Mouse (Mus musculus): ENCODE results near the gene Fxyd1. TPM values are rescaled to one million over a fixed set of nuclear protein-coding genes. Genes with fewer than 3 reads are reported as not detected.
A peak's percentile ranks its signal among the peaks of the same experiment; 100 is the strongest.

Fxyd1 gene
- polyA plus RNA-seq, 1 experiment from 2014 or later, result 2.5 TPM

- Histone ChIP-seq H3K4me3 (peak within 1 kb of the TSS; percentile 39), H3K27me3 (ENCODE audit: poor library complexity, severe bottlenecking) (peaks cover 58% of the 10 kb centered on the region), H3K36me3 (replicated peaks) (no peaks in the 10 kb centered on the region), H3K27ac (peak within 1 kb of the TSS; percentile 30; the same call in 1 of the 2 replicates), H3K9me3 (no peaks in the 10 kb centered on the region), H3K4me1 (peaks cover 13% of the 10 kb centered on the region)
- 34% methylated on average over 10 of the region's 10 CpGs for WGBS
- DNase-seq (ENCODE audit: extremely low spot score, low spot score), result no peak
These were observed 14.5 kb downstream of the Fxyd1 start, which contains the start of gene Fxyd5 for GRCm38 (mm10) chr7:31042431-31042910. TSS of gene Fxyd5 (minus strand) at chr7:31042481.

GRCm38 (mm10) chr7:31041662-31042315 lies 15.2 kb downstream of the Fxyd1 start:
- WGBS, result 3% methylated on average over 28 of the region's 28 CpGs
- Histone ChIP-seq H3K4me3 (peak overlapping the region; percentile 39), H3K4me1 (peaks cover 13% of the 10 kb centered on the region), H3K9me3 (no peaks in the 10 kb centered on the region), H3K27me3 (ENCODE audit: poor library complexity, severe bottlenecking) (peaks cover 55% of the 10 kb centered on the region), H3K27ac (peak overlapping the region; percentile 30; the same call in 1 of the 2 replicates), H3K36me3 (replicated peaks) (no peaks in the 10 kb centered on the region)
- no peak for DNase-seq (ENCODE audit: extremely low spot score, low spot score)

DNA sequence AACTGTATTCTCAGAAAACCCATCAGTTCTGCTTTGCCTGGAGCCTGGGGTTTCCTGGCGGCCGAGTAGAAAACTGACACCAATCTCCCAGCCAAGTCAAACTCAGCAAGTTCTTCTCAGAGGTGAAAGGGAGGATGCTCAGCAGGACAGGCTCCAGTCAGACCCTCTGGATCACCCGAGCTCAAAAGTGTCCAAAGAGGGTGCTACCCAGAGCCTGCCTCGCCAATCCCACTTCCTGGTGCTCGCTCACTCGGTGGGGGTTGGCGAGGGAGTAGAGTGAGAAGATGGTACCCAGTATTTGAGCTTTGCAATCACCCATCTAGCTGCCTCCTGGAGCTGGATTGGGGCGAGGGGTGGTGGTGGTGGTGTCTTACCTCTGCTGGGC lies 16.0 kb downstream of the Fxyd1 start:
- H3K27me3 ChIP-seq (ENCODE audit: poor library complexity, severe bottlenecking), result peaks cover 55% of the 10 kb centered on the region
- H3K27ac ChIP-seq, result no peak overlapping the region
- H3K9me3 ChIP-seq, result no peaks in the 10 kb centered on the region
- no peak for DNase-seq (ENCODE audit: extremely low spot score, low spot score)
- H3K36me3 ChIP-seq (replicated peaks), result no peaks in the 10 kb centered on the region
- WGBS, result 41% methylated on average over 8 of the region's 8 CpGs
- peaks cover 13% of the 10 kb centered on the region for H3K4me1 ChIP-seq
- H3K4me3 ChIP-seq, result peak overlapping the region; percentile 39; the same call in 1 of the 2 replicates

- no peak for DNase-seq (ENCODE audit: extremely low spot score, low spot score)
- peaks cover 54% of the 10 kb centered on the region for H3K27me3 ChIP-seq (ENCODE audit: poor library complexity, severe bottlenecking)
- no peak overlapping the region for H3K4me3 ChIP-seq
- WGBS, result 83% methylated on average over 12 of the region's 12 CpGs
- no peak overlapping the region for H3K27ac ChIP-seq
- peaks cover 13% of the 10 kb centered on the region for H3K4me1 ChIP-seq
- H3K36me3 ChIP-seq (replicated peaks), result no peaks in the 10 kb centered on the region
- H3K9me3 ChIP-seq, result no peaks in the 10 kb centered on the region
These were observed 16.5 kb downstream of the Fxyd1 start for GRCm38 (mm10) chr7:31040281-31041022.

DNA sequence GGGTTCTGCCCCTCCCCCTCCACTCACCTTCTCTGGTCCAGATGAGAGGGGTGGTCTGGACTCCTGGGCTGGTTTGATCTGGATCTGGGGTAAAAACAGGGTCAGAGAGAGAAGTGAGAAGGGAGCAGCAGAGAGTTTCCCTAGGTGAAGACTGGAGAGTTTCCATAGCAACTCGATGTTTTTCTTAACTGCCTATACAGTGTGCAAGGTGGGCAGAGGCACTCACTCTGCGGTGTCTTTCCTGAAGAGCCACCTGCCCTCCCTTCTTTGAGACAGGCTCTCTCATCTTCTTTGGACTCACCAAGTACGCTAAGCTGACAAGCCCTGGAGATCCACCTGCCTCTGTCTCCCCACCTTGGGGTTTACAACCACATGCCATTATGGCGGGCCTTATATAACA lies 18.0 kb downstream of the Fxyd1 start:
- DNase-seq (ENCODE audit: extremely low spot score, low spot score), result no peak
- Histone ChIP-seq H3K4me3 (no peak overlapping the region), H3K4me1 (peaks cover 13% of the 10 kb centered on the region), H3K36me3 (replicated peaks) (no peaks in the 10 kb centered on the region), H3K27ac (no peak overlapping the region), H3K9me3 (no peaks in the 10 kb centered on the region), H3K27me3 (ENCODE audit: poor library complexity, severe bottlenecking) (peaks cover 40% of the 10 kb centered on the region)
- 92% methylated on average over 4 of the region's 4 CpGs for WGBS

- 75% methylated on average over 2 of the region's 2 CpGs for WGBS
- H3K36me3 ChIP-seq (replicated peaks), result no peaks in the 10 kb centered on the region
- DNase-seq (ENCODE audit: extremely low spot score, low spot score), result no peak
- peaks cover 27% of the 10 kb centered on the region for H3K27me3 ChIP-seq (ENCODE audit: poor library complexity, severe bottlenecking)
- no peak overlapping the region for H3K27ac ChIP-seq
- H3K4me1 ChIP-seq, result peaks cover 13% of the 10 kb centered on the region
- no peak overlapping the region for H3K4me3 ChIP-seq
- no peaks in the 10 kb centered on the region for H3K9me3 ChIP-seq
These were observed 19.3 kb downstream of the Fxyd1 start for GRCm38 (mm10) chr7:31037675-31038074.

GRCm38 (mm10) chr7:31036917-31037316 lies 20.1 kb downstream of the Fxyd1 start:
- Histone ChIP-seq H3K9me3 (no peaks in the 10 kb centered on the region), H3K4me3 (no peak overlapping the region), H3K4me1 (peaks cover 6% of the 10 kb centered on the region), H3K27me3 (ENCODE audit: poor library complexity, severe bottlenecking) (peaks cover 19% of the 10 kb centered on the region), H3K27ac (no peak overlapping the region), H3K36me3 (replicated peaks) (no peaks in the 10 kb centered on the region)
- 87% methylated on average over 7 of the region's 7 CpGs for WGBS
- no peak for DNase-seq (ENCODE audit: extremely low spot score, low spot score)

GRCm38 (mm10) chr7:31035291-31035690 lies 21.7 kb downstream of the Fxyd1 start:
- 78% methylated on average over 11 of the region's 11 CpGs for WGBS
- no peaks in the 10 kb centered on the region for H3K9me3 ChIP-seq
- peaks cover 3% of the 10 kb centered on the region for H3K27me3 ChIP-seq (ENCODE audit: poor library complexity, severe bottlenecking)
- H3K4me1 ChIP-seq, result no peaks in the 10 kb centered on the region
- H3K36me3 ChIP-seq (replicated peaks), result no peaks in the 10 kb centered on the region
- H3K4me3 ChIP-seq, result no peak overlapping the region
- no peak for DNase-seq (ENCODE audit: extremely low spot score, low spot score)
- H3K27ac ChIP-seq, result no peak overlapping the region

DNA sequence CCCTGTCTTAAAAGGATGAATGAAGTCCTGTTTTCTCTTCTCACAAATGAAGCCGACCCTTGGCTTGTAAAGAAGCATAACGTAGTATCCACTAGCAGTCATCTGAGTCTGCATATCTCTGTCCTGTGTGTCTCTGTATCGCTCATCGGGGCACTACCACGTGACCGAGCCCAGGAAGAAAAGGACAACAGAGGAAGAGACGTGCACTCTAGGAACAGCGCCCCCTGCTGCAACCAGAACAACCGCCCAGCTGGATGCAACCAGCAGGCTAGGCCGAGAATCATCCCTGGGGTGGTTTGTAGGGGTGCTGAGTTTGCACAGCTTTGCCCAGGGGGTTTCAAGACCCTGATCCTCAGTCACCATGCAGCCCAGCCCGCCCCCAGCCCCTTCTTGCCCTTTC lies 22.2 kb downstream of the Fxyd1 start:
- H3K9me3 ChIP-seq, result no peaks in the 10 kb centered on the region
- DNase-seq (ENCODE audit: extremely low spot score, low spot score), result no peak
- H3K4me1 ChIP-seq, result no peaks in the 10 kb centered on the region
- H3K27ac ChIP-seq, result no peak overlapping the region
- H3K4me3 ChIP-seq, result no peak overlapping the region
- WGBS, result 70% methylated on average over 11 of the region's 11 CpGs
- no peaks in the 10 kb centered on the region for H3K36me3 ChIP-seq (replicated peaks)
- H3K27me3 ChIP-seq (ENCODE audit: poor library complexity, severe bottlenecking), result no peaks in the 10 kb centered on the region

GRCm38 (mm10) chr7:31033409-31034165 lies 23.4 kb downstream of the Fxyd1 start:
- H3K4me1 ChIP-seq, result no peaks in the 10 kb centered on the region
- H3K9me3 ChIP-seq, result no peaks in the 10 kb centered on the region
- no peak overlapping the region for H3K4me3 ChIP-seq
- no peaks in the 10 kb centered on the region for H3K27me3 ChIP-seq (ENCODE audit: poor library complexity, severe bottlenecking)
- H3K36me3 ChIP-seq (replicated peaks), result no peaks in the 10 kb centered on the region
- 79% methylated on average over 9 of the region's 9 CpGs for WGBS
- H3K27ac ChIP-seq, result no peak overlapping the region
- no peak for DNase-seq (ENCODE audit: extremely low spot score, low spot score)

DNA sequence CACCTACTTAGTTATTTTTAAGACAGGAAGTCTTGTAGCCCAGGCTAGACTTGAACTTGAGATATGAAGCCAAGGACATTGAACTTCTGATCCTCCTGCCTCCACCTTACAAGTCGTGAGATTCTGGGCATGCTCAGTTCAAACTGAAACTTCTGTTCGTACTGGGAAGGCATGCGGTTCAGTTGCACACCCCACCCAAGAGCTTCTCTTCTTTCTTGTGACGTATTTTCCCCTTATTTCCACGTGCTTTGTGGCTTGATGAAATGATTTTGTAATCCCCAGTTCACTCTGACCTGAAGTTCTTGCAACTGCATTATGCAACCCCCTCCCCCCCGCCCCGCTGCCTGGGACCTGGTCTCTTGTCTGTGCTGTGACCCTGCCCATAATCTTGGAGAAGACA lies 25.3 kb downstream of the Fxyd1 start:
- Histone ChIP-seq H3K4me1 (no peaks in the 10 kb centered on the region), H3K27ac (no peak overlapping the region), H3K4me3 (no peak overlapping the region), H3K27me3 (ENCODE audit: poor library complexity, severe bottlenecking) (no peaks in the 10 kb centered on the region), H3K36me3 (replicated peaks) (no peaks in the 10 kb centered on the region), H3K9me3 (no peaks in the 10 kb centered on the region)
- 85% methylated on average over 7 of the region's 7 CpGs for WGBS
- no peak for DNase-seq (ENCODE audit: extremely low spot score, low spot score)

GRCm38 (mm10) chr7:31030717-31031116 lies 26.3 kb downstream of the Fxyd1 start:
- Histone ChIP-seq H3K27me3 (ENCODE audit: poor library complexity, severe bottlenecking) (no peaks in the 10 kb centered on the region), H3K4me1 (no peaks in the 10 kb centered on the region), H3K4me3 (no peak overlapping the region), H3K27ac (no peak overlapping the region), H3K9me3 (no peaks in the 10 kb centered on the region), H3K36me3 (replicated peaks) (no peaks in the 10 kb centered on the region)
- 68% methylated on average over 2 of the region's 2 CpGs for WGBS
- no peak for DNase-seq (ENCODE audit: extremely low spot score, low spot score)

All from forebrain, embryonic 10.5 days (tissue).